Mouse (Mus musculus) heart, adult 2 months (tissue): ENCODE measurements at regions not wholly inside any gene's neighbourhood (a gene's known extent, or its start where the extent isn't known, plus 50 kb on each side); places are given as distances from the start of the nearest gene placed in this dataset.

ENCODE experiments used
- CTCF ChIP-seq: fragments of 200-600 bp; IDR thresholded peaks from 2 replicates; pipeline ENCODE4 v1.8.1; 2022; ENCODE audit warnings: antibody characterized with exemption, mild to moderate bottlenecking, moderate library complexity
- POLR2A ChIP-seq: fragments of 200-500 bp; IDR thresholded peaks from 2 replicates; pipeline ENCODE4 v1.6.1; 2011; ENCODE audit warnings: mild to moderate bottlenecking, low read depth, low read length, control low read depth; ENCODE audit not compliant: insufficient read depth

GRCm38 (mm10) chr14:24911621-24912020 lies 424.7 kb downstream of the Rps24 start:
- TF ChIP-seq POLR2A (no peak), CTCF (no peak)
